Mouse (Mus musculus): ENCODE measurements at regions not wholly inside any gene's neighbourhood (a gene's known extent, or its start where the extent isn't known, plus 50 kb on each side); places are given as distances from the start of the nearest gene placed in this dataset.

DNA sequence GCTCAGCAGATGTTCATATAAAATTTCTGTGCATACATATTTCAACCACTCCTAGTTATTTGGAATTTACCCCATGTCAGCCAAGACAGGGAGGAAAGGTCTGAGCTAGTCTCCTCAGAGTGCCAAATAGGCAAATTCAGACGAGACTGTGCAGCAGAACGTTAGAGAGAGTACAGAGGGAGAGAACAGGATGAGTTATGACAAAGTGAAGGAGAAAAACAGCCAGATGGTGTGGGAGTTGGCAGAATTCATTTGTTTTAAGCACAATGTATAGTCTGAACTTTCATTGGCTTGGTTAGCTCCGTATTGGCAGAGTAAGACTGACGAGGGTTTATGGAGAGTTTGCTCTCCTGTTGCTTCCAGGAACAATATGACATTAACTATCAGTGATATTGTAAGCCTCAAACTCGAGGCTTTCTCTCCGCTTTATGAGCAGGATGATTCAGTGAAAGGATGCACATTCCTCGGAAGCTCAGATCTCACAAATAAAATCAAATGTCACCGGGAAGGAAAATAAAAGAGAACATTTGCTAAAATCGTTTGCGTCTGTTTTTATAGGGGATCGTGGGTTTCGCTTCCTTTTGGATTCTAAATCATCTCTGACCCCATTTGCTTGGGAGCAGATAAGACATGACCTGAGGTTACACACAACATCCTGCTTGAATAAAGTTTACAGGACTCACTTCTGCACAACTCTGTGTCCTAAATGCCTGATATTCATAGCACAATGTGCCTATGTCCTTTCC lies 435.8 kb upstream of the Dph6 start:
- peak; percentile 67 for ATAC-seq (replicated peaks)
- WGBS: 70% methylated on average over 12 of the region's 12 CpGs
- no peaks in the 10 kb centered on the region for H3K27me3 ChIP-seq
- H3K4me2 ChIP-seq (replicated peaks): no peak overlapping the region
- no peaks in the 10 kb centered on the region for H3K9me3 ChIP-seq
- no peak overlapping the region for H3K27ac ChIP-seq (replicated peaks)
- no peak overlapping the region for H3K4me3 ChIP-seq
- no peaks in the 10 kb centered on the region for H3K4me1 ChIP-seq
- no peak overlapping the region for H3K9ac ChIP-seq (replicated peaks)
- no peaks in the 10 kb centered on the region for H3K36me3 ChIP-seq

DNA sequence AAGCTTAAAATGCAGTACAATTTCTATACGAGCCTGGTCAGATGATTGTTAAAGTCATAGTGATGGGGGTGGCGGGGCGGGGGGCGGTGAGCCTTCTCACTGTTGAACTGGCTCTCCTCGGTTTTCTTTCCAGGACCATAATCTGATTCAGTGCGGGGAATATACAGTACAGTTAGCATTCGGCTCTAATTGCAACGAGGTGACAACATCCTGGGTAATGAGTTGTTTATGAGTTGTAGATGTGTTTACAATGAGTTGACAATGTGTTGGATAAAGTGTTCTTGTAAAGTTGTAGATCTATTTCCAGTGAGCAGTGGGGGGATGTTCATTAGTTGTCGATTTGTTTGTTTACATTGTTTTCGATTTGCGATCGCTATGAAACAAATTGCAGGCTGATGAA lies 440.6 kb upstream of the Dph6 start:
- H3K27me3 ChIP-seq: no peaks in the 10 kb centered on the region
- H3K4me1 ChIP-seq: no peaks in the 10 kb centered on the region
- H3K4me2 ChIP-seq (replicated peaks): no peak overlapping the region
- no peaks in the 10 kb centered on the region for H3K9me3 ChIP-seq
- no peak overlapping the region for H3K9ac ChIP-seq (replicated peaks)
- no peak for ATAC-seq (replicated peaks)
- no peak overlapping the region for H3K4me3 ChIP-seq
- H3K27ac ChIP-seq (replicated peaks): no peak overlapping the region
- 44% methylated on average over 12 of the region's 12 CpGs for WGBS
- H3K36me3 ChIP-seq: no peaks in the 10 kb centered on the region

DNA sequence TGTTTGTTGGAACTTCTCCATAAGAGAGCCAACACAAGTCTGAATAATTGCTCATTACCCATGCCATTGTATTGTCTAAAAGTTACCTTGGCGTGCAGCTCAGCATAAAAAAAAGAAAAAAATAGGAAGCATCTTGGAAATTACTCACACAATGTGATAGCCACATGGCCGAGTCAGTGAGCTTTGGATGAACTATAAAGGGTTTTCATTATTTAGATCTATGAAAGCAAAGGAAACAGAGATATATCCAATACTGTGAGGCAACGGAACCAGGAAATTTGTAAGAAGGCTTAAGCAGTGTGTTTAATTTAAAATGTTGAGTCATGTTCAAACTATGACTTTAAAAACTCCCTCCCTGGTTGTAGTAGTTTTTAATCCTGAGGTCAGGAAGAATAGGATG lies 446.7 kb upstream of the Dph6 start:
- Histone ChIP-seq H3K27me3 (no peaks in the 10 kb centered on the region), H3K27ac (replicated peaks) (no peak overlapping the region), H3K9me3 (no peaks in the 10 kb centered on the region), H3K4me3 (no peak overlapping the region), H3K4me2 (replicated peaks) (no peak overlapping the region), H3K4me1 (no peaks in the 10 kb centered on the region), H3K36me3 (no peaks in the 10 kb centered on the region), H3K9ac (replicated peaks) (no peak overlapping the region)
- ATAC-seq (replicated peaks): no peak
- WGBS: 74% methylated on average over 3 of the region's 3 CpGs

DNA sequence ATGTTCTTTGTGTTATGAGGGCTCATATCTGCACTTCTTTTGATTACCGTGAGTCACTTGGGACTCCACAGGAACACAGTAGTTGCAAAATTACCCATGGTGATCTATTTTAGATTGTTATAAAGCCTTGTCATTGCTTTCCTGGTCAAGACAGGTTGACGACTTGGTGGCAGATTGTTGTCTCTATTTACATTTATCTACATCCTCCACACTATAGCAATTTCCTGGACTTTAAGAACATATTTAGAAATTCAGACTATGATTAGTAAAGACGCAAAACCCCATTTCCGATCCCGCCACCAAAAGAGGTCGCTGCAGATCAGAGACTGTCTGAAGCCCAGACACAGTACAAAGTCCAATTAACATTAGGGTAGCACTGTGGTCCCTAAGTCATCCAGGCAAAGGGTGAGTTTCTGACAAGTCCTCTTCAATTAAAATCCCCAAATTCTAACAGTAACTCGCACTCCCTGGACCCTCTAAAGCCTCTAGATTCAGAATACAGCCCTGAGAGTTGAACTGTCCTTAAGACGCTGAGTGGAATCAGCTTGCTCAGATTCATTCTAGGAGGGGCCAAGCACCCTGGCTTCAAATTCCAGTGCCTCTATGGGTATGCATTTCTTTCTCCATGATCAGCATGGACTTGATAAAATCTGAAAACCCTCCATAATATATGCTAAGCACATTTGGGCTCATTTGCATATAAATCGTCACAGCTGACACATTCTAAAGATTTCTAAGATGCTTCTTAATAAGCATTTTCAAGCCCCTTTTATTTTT lies 461.9 kb upstream of the BC052040 start:
- H3K9ac ChIP-seq (replicated peaks): no peak overlapping the region
- no peak overlapping the region for H3K4me3 ChIP-seq
- no peaks in the 10 kb centered on the region for H3K27me3 ChIP-seq
- H3K27ac ChIP-seq (replicated peaks): peak overlapping the region; percentile 65
- H3K9me3 ChIP-seq: no peaks in the 10 kb centered on the region
- WGBS: 59% methylated on average over 9 of the region's 9 CpGs
- H3K4me1 ChIP-seq: peaks cover 11% of the 10 kb centered on the region; the same call in 1 of the 2 replicates
- no peaks in the 10 kb centered on the region for H3K36me3 ChIP-seq
- no peak overlapping the region for H3K4me2 ChIP-seq (replicated peaks)
- peak; percentile 85 for ATAC-seq (replicated peaks)

DNA sequence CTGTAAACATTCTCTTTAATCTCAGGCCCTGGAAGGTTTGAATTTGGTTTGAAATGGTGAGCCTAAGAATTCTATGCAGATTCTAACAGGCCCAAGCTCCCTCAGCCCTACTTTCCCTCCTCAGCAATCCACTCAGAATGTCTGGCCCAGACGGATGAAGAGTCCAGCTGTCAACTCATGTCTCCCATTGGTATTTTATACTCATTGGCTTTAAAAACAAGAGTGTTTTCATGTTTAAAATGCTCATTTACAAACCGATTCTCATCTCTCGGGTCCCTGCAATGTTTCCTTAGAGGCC lies 461.4 kb upstream of the BC052040 start:
- H3K27ac ChIP-seq (replicated peaks): peak overlapping the region; percentile 65
- no peaks in the 10 kb centered on the region for H3K27me3 ChIP-seq
- peaks cover 11% of the 10 kb centered on the region; the same call in 1 of the 2 replicates for H3K4me1 ChIP-seq
- peak; percentile 84 for ATAC-seq (replicated peaks)
- no peak overlapping the region for H3K4me3 ChIP-seq
- H3K9ac ChIP-seq (replicated peaks): no peak overlapping the region
- H3K36me3 ChIP-seq: no peaks in the 10 kb centered on the region
- H3K4me2 ChIP-seq (replicated peaks): no peak overlapping the region
- H3K9me3 ChIP-seq: no peaks in the 10 kb centered on the region
- WGBS: 16% methylated on average over 3 of the region's 3 CpGs

DNA sequence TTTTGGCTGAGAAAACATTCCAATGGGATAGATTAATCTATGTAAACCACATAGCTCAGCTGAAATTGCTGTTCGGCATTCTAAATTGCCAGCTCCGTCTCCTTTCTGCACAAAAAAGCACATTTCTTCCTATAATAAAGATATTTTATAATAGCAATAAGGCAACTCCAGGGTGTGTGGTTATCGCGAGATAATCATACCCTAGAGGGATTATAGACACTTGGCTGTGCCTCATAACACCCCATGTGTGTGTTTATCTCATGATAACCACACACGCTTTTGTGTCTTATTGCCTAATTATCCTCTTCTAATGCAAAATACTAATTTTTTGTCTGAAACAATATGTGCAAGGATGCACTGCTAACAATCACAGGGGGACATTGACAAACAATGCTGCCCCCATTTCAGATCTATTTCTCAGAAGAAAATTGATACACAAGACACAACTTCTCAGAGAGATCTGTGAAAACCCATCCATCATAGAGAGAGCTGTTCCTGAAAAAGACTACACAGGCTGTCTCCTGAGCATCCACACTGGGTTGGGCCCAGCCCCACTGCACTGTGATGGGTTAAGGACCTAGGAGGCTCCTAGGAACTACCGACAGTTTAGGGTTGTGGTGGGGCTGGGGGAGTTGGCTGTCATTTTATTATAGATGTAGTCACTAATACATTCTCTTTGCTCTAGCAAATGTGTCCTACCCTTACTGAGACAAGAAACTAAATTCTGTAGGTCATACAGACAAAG lies 454.7 kb upstream of the BC052040 start:
- Histone ChIP-seq H3K36me3 (no peaks in the 10 kb centered on the region), H3K9me3 (no peaks in the 10 kb centered on the region), H3K4me3 (no peak overlapping the region), H3K27me3 (no peaks in the 10 kb centered on the region), H3K4me1 (peaks cover 4% of the 10 kb centered on the region), H3K9ac (replicated peaks) (no peak overlapping the region), H3K4me2 (replicated peaks) (no peak overlapping the region), H3K27ac (replicated peaks) (no peak overlapping the region)
- no peak for ATAC-seq (replicated peaks)
- WGBS: 69% methylated on average over 6 of the region's 6 CpGs

DNA sequence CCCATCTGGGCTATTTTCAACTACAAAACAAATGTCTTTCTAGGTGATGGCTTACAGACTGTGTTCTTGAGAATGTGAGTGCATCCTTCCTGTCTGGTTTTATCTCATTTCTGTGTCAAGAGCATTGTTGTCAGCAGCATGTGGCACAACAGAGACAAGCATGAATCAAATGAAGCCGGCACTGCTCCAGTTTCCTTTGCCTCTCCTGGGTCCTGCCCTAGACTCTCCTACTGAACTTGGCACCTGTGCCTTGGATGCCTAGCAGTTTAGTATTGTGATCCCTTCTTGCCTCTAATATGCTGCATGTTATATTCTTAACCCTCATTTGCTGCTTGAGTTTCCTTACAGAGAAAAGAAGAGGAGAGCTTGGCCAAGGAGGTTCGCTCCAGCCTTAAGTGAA lies 449.8 kb upstream of the BC052040 start:
- no peak overlapping the region for H3K4me2 ChIP-seq (replicated peaks)
- no peak; the same call in 1 of the 2 replicates for ATAC-seq (replicated peaks)
- H3K4me3 ChIP-seq: no peak overlapping the region
- H3K4me1 ChIP-seq: peaks cover 14% of the 10 kb centered on the region
- H3K9me3 ChIP-seq: no peaks in the 10 kb centered on the region
- H3K27me3 ChIP-seq: no peaks in the 10 kb centered on the region
- no peaks in the 10 kb centered on the region for H3K36me3 ChIP-seq
- 13% methylated on average over 2 of the region's 2 CpGs for WGBS
- H3K27ac ChIP-seq (replicated peaks): peak overlapping the region; percentile 80
- no peak overlapping the region for H3K9ac ChIP-seq (replicated peaks)

DNA sequence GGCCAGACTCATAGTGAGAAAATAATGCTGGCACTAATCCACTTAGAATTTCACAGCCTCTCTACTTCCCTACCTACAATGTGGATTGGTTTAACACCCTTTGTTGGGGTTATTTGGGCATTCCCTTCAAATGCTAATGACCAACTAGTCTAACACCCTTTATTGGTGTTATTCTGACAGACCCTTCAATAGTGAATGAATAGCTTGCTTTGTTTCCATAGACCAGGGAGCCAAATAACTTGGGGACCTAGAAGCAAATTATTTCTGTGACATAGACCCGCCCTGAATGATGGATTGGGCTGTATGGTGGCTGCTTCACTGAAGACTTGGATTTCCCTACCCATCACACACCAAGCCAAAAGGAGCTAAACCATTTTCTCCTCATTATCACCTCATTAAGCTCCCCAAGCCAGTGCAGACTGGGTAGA lies 449.3 kb upstream of the BC052040 start:
- no peaks in the 10 kb centered on the region for H3K36me3 ChIP-seq
- no peaks in the 10 kb centered on the region for H3K27me3 ChIP-seq
- H3K9ac ChIP-seq (replicated peaks): no peak overlapping the region
- peaks cover 14% of the 10 kb centered on the region for H3K4me1 ChIP-seq
- H3K9me3 ChIP-seq: no peaks in the 10 kb centered on the region
- no peak overlapping the region for H3K4me2 ChIP-seq (replicated peaks)
- peak overlapping the region; percentile 80 for H3K27ac ChIP-seq (replicated peaks)
- no peak overlapping the region for H3K4me3 ChIP-seq
- WGBS: 0% methylated on average over 1 of the region's 1 CpGs
- ATAC-seq (replicated peaks): peak; percentile 97

DNA sequence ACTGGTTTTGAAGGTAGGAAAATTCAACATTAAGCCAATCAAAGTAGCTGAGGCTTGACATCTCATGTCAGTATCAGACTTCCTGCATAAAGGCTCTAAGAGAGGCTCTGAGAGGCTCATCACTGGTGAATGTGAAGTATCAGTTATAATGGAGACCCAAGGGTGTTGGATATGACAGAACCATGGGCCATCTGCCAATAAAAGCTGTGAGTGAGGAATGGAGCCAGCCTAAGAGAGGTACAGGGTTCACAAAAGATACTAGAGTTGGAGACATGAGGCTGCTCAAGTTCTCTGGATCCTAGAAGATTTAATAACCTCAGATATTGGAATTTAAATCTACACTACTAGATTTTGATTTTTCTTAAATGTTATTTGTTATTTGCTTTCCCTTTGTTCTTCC lies 440.1 kb upstream of the BC052040 start:
- Histone ChIP-seq H3K4me1 (no peaks in the 10 kb centered on the region), H3K4me3 (no peak overlapping the region), H3K27me3 (no peaks in the 10 kb centered on the region), H3K9ac (replicated peaks) (no peak overlapping the region), H3K4me2 (replicated peaks) (no peak overlapping the region), H3K27ac (replicated peaks) (no peak overlapping the region), H3K9me3 (no peaks in the 10 kb centered on the region), H3K36me3 (no peaks in the 10 kb centered on the region)
- no peak for ATAC-seq (replicated peaks)

DNA sequence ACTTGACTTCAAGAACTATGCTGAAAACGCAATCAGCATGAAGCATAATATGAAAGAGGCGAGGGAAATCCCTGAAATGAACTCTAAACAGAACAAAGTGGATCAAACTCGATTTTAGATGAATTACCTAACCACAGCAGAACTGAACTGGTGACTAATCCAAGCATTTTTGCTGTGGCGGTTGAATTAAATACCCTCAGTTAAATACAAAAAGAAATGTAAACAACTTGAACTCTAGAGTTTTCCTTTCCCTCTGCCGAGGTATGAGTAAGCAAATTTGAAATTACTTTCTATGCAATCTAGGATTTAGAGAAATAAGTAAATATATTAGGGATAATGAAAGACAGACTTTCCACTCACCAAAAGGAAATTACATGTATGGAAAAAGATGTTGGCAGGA lies 409.4 kb upstream of the BC052040 start:
- Histone ChIP-seq H3K9me3 (no peaks in the 10 kb centered on the region), H3K4me2 (replicated peaks) (no peak overlapping the region), H3K4me1 (no peaks in the 10 kb centered on the region), H3K4me3 (no peak overlapping the region), H3K36me3 (no peaks in the 10 kb centered on the region), H3K27me3 (no peaks in the 10 kb centered on the region), H3K9ac (replicated peaks) (no peak overlapping the region), H3K27ac (replicated peaks) (no peak overlapping the region)
- WGBS: 75% methylated on average over 5 of the region's 5 CpGs
- ATAC-seq (replicated peaks): no peak

DNA sequence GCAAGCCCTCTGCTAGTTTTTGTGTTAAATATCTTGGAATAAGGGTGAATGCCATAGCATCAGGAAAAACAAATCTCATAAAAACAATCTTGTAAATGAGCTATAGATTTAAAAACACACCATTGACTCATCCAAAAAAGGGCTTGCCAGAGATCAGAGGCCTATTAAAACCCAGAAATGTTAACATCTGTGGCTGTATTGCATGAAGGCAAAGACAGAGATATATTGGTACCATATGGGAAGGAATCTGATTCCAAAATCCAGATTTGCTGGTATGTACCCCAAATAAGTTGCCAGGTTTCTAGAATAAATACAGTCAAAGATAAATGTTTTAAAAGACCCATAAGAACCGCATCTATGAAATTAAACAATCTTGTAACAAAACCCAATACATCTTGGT lies 404.4 kb upstream of the BC052040 start:
- no peak overlapping the region for H3K4me3 ChIP-seq
- H3K4me2 ChIP-seq (replicated peaks): no peak overlapping the region
- H3K4me1 ChIP-seq: no peaks in the 10 kb centered on the region
- no peaks in the 10 kb centered on the region for H3K9me3 ChIP-seq
- no peak overlapping the region for H3K9ac ChIP-seq (replicated peaks)
- ATAC-seq (replicated peaks): no peak
- H3K27me3 ChIP-seq: no peaks in the 10 kb centered on the region
- no peaks in the 10 kb centered on the region for H3K36me3 ChIP-seq
- WGBS: 89% methylated on average over 1 of the region's 1 CpGs
- H3K27ac ChIP-seq (replicated peaks): no peak overlapping the region

DNA sequence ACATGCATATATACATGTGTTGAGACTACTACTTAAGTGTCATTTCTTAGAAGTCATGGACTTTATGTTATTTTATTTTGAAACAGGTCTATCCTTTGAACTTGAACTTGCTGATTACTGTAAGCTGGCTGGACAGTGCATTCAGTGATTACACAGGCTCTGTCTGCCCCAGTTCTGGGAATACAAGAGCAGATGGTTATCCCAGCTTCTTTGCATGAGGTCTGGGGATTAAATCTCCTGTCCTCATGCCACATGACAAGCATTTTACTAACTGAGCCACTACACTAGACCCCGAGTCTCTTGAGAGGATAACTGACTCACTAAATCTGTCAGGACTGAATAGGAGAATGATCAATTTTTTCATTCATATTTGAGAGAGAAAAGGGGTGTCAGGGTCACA lies 403.6 kb upstream of the BC052040 start:
- Histone ChIP-seq H3K9ac (replicated peaks) (no peak overlapping the region), H3K4me3 (no peak overlapping the region), H3K36me3 (no peaks in the 10 kb centered on the region), H3K9me3 (no peaks in the 10 kb centered on the region), H3K27me3 (no peaks in the 10 kb centered on the region), H3K4me2 (replicated peaks) (no peak overlapping the region), H3K27ac (replicated peaks) (no peak overlapping the region), H3K4me1 (no peaks in the 10 kb centered on the region)
- 79% methylated on average over 1 of the region's 1 CpGs for WGBS
- ATAC-seq (replicated peaks): no peak
